Mouse (Mus musculus): ENCODE measurements at regions not wholly inside any gene's neighbourhood (a gene's known extent, or its start where the extent isn't known, plus 50 kb on each side); places are given as distances from the start of the nearest gene placed in this dataset.

DNA sequence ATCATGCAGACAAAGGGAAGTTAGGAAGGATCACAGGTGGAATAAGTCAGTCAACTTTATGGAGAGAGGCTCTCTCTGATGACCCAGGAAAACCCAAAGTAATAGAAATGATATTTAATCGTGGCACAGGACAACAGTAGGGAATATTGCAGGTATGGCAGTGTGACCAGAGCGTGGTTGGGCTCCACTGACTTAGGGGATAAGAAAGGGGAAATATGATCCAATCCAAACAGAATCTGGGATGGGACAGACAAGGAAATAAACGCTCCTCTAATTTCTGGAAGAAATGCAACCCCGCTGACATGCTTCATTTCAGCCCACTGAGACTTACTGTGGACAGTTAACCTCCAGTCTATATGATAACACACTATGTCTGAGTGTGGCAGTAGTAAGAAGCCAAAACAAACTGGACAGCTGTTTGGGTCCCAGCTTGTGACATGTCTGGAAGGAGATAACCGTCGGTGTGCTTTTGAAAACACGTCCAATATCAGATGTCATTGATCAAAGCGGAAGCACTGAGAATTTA, 400.0 kb downstream of the Rps24 start:
- no peak for DNase-seq

DNA sequence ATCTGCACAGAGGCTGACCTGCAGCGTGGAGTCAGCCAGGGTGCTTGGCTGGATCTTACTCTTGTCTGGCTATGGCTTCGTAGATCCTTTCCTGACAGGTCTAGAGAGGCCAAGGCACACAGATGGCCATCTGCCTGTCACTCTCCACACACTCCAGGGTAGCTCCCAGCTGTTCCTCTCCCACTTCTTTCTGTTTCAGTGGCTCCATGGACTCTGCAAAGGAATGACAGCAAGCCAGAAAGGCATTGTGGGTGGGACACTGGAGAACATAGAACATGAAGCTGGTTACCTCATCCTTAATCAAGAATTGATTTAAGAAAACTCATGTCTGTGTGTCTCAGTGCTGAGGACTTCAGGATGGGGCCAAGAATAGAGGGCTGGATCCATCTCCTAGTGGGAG, 403.9 kb downstream of the Rps24 start:
- no peak for DNase-seq

DNA sequence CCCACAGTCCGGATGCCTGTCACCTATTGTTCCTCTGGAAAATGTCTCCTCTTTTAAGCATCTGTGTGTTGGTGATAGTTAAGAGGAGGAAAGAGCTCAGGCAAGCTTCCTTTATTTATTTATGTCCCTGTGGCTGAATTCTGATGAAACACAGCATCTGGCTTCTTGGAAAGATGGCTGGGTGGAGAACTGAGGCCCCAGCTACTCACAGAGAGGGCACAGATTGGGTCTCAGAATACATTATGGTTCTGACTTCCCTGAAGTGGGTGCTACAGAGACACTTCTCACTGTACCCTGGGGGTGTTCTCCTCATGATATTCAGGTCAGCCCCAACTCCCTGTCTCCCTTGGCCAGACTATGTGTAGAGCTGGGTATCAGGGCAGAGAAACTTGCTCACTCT, 408.3 kb downstream of the Rps24 start:
- DNase-seq = no peak

DNA sequence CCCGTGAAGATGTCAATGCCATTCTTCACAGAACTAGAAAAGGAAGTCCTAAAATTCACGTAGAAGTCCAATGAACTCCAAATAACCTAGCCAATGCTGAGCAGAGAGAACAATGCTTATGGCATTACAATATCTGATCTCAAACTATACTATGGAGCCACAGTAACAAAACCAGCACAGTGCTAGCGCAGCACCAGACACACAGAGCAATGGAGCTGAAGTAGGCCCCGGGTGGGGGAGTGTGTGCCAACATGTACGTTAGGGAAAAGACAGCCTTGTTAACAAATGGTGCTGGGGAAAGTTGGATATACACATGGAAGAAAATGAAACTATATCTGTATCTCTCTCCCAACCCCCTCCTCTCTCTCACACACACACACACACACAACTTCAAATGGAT, 409.8 kb downstream of the Rps24 start:
- DNase-seq = no peak

DNA sequence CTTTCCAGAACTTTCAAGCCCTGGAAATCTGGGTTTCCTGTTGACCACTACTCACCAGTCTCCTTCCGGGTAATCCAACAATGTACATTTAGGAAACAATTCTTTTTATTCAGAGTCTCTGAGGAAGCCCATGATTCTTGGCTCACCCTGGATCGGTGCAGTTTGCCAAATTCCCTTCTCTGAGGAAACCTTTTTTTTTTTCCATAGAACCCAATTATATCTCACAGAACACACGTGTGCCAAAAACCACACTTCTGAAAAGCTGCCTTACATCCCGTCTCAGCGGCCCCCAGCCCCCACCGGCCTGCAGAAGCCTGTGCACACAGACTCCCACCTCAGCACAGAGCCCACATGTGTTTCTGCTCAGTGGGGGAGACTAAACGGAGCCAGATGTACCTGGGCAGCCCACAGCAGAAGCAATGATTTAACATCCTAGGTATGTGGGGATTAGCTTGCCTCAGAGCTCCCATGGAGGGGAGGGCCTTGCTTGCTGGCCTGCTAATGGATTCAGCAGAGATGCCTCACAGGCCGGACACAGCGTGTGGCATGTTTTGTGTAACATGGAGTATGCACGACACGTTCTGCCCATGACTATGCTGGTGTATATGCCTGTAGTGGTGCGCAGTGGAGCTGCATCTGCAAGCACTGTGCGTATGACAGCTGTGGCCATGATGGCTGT, 413.7 kb downstream of the Rps24 start:
- DNase-seq = no peak

DNA sequence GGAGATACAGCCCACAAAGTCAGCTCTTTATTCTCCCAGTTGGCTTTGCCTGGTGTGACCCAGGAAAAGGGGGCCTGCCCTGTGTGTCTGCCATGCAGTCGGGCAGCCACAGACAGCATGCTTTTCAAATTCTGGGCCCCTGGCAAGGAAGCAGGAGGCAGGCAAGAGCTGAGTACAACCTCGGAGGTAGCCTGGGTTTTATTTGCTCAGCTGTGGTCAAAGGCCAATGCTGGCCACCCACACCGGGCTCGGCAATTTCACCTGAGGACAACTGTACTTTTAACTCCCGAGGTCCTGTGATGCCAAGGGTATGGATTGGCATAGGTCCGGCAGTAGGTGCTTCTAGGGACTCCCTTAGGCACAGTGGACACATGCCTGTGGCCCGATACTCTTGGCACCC, 414.8 kb downstream of the Rps24 start:
- no peak for DNase-seq

DNA sequence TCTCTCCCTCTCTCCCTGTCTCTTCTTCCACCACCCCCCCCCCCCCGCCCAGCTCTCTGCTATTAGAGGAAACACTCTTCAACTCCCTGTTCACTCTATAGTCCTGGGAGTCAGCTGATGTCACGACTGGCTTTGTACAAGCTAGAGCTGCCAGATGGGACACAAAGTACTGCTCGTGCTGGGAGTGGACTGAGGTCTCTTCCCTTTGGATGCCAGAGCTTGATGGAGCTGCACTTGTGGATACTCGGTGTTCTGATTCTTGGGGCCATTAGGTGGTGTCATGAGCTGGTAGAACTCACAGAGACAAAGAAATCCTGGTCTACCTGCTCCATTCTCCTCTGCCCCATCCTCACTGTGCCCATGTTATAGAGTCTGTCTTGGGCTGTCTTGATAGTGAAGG, 415.9 kb downstream of the Rps24 start:
- DNase-seq = peak; percentile 10 to 19

DNA sequence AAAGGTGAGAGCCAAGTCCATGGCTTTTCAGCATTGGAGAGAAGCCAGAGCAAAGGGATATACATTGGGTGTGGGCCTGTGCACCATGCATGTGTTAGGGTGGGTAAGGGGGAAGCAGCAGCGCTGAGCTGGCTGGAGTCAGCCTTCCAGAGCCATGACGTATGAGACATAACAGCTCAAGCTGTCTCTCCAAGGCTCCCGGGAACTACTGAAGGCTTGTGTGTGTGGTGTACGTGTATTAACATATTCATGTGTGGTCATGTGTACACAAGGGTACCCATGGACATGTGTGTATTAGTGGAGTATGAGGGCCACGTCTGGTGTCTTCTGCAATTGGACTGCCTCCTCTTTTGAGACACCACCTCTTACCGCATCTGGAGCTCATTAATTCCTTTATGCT, 417.8 kb downstream of the Rps24 start:
- no peak for DNase-seq

DNA sequence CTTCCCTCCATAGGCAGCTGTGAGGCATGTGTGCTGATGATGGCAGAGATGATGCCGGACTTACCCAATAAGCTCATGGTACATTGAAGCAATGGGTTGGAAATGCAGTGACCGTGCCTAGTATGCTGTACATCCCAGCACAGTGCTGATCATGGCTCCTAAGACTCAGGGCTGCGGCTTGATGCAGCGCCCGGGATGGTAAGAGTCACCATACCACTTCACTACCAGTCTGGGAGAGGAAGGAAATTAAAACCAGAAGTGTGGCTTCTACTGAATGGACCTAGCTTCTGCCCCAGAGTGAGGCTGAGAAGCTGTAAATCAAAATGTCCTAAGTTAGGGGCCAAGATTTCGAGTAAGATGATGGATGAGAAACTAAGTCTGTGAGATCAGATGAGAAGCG, 420.0 kb downstream of the Rps24 start:
- no peak for DNase-seq

DNA sequence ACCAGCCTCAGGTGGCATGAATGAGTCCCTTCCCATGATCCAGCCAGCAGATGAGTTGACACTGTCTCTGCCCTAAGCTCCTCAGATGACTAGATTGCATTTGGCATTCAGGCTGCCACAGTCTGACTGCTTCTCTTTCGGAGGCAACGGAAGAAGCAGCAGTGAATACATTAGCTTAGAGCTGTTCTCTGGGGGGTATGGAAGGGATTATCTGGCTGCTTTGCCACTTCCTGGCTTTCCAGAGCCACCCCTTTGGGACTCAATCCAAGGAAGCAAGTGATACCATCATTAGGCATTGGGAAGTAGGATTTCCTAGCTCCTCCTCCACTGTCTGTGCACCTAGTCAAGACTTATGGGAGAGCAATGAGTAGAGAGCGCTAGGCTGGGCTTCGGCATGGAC, 421.5 kb downstream of the Rps24 start:
- no peak for DNase-seq

DNA sequence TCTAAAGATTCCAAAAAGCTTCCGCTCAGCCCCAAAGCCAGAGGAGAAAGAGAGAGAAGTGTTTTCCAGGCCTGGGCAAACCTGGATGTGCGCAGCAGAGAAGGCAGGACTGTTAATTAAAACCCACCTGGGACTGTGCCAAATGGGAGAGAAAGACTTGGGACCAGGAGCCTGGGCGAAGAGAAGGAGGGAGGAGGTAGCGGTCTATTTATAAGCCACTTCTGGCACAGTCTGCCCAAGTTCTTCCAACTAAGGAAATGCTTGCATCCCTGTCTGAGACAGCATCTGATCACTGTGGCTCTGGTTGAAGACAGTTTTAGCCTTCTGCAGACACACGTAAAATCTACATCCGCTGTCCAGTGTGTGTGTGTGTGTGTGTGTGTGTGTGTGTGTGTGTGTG, 424.7 kb downstream of the Rps24 start:
- no peak for DNase-seq

DNA sequence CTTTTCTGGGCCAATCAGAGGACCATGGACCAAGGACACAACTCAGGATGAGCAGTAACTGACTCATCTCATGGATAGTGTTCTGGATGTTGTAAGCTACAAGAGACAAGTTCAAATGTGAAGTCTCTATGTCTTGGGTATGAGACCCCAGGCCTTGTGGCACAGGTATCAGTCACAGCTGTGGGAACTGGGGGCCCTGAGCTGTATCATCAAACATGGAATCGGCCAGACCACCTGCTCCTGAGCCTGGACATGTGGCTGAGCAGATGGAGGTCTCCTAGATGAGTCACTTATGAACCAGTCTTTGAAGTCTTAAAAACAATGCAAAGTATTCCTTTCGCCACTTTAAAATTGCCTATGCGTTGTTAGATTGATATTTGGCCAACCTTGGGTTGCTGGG, 432.1 kb downstream of the Rps24 start:
- DNase-seq = no peak

DNA sequence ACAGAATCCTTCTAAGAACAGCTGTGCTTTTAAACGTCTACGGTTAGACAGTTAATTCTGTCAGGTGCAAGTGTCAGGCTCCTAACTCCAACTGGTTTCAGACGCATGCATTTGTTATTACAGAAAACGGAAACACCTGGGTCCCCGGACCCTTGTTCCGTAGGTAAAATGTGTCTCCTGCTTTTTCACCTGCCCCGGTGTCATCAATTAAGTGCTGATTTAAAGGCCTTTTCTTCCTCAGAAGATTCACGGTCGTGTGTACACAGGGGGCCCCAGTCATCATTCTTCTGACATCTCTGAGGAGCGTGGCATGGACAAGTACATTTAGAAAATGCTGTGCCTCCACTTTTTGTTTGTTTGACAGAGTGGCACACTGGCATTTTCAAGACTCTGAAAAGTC, 435.1 kb downstream of the Rps24 start:
- DNase-seq = no peak

DNA sequence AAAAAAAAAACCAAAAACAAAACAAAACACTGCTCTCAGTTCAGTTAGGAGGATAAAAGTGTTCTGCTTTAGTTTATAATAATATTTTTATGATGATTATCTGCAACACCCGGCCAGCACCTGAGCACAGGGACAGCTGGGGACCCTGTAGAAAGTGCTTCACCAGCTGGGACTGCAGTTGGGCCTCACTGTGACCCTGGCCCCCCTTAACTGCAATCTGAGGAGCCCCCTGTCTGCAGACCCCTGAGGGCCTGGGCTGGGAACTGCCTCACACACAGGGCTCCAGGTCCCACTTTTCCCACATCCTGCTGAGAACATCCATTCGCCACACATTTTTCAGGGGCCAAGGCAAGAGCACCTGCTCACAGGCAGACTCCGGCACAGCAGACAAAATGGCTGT, 437.6 kb downstream of the Rps24 start:
- DNase-seq = no peak

DNA sequence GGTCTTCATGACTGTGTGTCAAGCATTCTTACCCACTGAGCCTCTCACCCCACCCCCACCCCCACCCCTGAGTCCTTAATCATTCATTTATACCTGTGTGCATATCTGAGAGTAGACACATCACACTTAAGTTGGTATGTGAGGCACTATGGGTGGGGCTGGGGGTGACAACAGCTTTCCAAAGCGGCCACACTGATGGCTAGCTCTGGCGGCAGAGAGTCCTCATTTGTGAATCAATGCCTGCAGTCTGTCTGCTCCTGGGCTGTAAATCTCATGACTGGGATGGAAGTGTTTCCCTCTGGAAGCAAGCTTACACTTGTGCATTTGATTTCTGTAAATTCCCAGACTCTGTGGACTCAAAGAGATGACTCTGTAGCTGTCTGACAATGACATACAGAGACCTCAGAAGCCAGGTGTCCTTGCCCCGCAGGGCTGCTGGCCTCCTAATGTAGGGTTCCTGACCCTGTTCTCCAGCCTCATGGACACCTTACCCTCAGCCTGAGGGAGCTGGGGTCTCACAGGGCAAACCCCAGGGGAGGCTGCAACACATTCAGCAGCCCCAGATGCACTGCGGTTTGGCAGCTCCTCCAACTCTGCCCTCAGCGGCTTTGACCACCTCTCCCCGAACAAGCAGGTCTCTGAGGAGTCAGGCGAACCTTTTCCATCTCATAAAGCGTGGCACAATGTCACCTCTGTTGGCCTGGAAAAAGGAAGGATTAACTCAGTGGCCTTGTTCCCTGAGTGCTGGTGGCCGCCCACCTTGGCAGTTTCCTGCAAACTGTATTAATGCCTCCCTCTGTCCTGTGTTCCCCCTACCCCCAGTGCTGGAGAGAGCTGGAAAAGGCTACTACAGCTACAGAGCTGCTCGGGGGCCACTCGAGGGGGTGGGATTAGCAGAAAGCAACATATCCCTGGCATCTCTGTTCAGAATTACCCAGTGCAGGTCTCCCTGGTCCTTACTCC, 439.4 kb downstream of the Rps24 start:
- no peak for DNase-seq

DNA sequence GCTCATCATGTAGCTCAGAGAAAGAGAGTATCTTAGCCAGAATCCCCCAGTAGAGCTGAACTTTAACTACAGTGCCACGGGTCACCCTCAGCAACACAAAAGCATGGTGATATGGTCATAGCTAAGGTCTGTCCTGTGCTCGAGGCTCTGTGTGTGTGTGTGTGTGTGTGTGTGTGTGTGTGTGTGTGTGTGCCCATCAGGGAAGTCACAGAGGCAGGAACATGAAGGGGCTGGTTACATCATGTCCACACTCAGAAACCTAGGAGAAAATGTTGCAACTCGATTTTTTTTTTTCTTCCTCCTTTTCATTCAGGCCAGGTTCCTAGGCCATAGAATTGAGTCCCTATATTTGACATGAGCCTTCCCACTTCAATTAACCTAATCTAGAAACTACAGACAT, 441.8 kb downstream of the Rps24 start:
- DNase-seq = no peak

DNA sequence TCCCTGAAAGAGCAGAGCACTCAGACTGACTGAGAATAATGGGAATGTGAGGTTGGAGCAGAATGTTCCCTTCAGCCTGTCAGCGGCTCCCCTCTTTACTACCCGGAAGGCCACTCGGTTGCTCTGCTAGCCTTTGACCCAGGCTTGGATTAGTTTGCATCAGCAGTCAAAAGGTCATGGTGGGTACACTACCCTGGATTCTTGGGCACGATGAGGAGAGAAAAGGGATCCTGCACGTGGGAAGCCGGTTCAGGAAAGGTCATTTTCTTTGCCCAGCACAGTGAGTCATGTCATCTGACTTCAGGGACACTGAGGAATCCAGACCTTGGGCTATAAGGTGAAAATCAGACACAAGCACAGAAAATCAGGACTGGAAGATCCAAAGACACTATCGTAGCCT, 443.3 kb downstream of the Rps24 start:
- DNase-seq = no peak

DNA sequence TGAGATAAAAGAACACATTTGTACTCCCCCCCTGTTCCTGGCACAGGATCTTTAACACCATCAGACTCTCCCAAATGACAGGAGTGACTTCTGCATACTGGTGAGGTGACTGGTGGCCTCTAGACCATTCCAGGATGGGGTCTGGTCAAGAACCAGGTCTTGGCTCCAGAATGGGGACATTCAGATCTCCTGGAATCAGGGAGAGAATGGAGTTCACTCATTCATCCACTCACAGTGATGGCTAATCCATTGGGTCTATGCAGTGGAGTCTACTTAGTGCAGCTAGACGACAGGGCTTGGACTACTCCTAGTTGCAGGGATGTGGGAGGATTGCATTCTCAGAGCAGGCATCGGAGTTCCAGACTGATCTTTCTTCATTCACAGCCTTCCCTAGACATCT, 451.0 kb downstream of the Rps24 start:
- DNase-seq = no peak

DNA sequence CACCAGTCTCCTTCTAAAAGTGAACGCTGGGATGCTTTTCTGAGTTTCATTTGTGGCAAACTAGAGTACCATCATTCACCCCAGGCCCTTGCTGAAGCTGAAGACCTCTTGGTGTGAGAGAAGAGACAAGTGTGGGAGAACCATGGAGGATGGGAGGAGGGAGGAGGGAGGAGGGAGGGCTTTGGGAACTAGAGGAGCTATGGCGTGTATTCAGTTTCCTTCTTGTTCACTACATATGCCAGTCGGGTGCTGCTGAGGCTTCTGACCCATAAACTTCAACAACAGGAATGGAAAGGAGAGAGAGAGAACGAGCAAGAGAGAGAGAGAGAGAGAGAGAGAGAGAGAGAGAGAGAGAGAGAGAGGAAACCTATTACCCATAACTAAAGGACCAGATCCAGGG, 452.1 kb downstream of the Rps24 start:
- DNase-seq = no peak

DNA sequence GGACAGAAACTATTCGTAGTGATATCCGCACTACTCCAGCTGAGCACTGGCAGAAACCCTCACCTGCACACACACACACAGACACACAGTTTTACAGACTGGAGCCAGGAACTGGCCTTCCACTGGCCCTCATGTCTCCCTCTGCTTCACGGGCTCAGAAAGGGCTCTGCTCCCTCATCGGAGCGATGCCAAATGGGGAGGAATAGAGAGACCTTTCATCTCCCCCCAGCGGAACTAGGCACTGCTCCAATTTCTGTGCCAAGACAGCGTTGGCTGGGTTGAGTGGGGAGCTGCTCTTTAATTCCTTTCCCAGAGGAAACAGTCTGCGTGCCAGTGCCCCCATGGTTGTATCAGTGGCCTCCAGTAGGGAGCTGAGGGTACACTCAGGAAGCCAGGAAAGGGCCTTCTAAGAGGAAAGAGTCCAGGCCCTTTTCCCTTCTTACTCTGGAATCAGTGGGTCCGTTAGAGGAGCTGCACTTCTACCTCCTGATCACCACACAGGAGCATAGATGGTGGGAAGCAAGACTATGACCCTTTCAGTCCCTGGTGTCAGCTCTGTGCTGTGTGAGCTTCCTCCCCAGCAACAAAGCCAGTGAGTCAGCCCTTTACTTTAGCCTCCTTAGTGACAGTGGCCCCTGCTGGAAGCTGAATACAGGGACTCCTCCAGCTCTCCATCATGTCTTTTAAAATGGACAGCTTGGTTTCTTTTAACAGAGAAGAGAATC, 452.7 kb downstream of the Rps24 start:
- DNase-seq = peak in 1 of 2 experiments; percentile 22

DNA sequence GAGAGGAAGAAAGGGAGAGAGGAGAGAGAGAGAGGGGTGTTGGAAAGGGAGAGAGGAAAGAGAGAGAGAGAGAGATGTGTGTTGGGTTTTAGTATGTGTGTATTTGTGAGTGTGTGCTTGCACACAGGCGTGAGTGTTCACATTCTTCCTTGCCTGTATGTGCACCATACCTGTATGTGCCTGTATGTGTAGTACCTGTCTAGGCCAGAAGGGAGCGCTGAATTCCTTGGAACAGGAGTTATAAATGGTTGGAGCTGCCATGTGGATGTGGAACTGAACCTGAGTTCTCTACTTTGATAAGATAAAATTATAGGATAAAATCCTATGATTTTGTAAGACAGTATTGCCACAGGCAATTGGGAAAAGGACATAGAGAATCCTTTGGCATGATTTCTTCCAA, 458.8 kb downstream of the Rps24 start:
- no peak for DNase-seq

DNA sequence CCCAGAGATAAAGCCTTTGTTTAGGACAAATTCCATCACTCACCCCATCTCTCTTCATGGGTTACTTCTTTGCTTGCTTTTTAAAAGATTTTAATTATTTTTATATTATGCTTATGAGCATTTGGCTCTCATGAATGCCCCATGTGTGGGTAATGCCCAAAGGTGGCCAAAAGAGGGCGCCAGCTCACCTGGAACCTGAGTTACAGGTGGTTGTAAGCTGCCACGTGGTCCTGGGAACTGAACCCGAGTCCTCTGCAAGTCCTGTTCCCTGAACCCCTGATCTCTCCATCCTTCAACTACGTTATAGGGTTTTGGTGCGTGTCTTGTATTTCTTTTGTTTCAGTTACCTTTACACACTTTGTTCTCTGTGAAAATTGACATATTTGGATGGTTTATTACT, 460.2 kb downstream of the Rps24 start:
- DNase-seq = no peak

DNA sequence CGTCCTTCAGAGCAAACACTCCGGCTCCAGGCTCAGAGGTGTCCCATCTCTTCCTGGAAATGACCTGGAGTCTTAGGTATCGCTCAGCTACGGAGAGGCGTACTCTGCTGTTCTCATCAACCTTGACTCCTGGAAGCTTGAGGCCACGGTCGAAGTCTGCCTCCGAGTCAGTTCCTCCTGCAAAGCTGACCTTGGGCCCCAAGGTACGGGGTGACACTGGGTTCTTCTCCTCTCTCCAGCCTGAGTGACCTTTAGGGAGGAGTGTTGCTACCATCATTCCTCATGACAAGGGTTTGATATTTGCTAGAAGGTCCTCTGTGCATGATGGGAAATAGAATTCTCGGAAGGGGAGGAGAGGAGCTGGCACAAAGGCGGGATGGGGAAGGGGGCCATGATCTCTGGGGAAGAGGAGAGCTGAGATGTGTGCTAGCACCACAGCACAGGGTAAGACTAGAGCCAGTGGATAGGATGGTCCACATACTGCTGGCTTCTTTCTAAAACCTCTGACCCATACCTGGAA, 469.0 kb downstream of the Rps24 start:
- DNase-seq = no peak

Measured in lung, adult 18-20 months (tissue).